Mouse (Mus musculus): ENCODE data around the gene Sv2c.
"Not testable (repeated sequence)": the region's sequence is repeated elsewhere in the genome, so short reads cannot be mapped to it uniquely, and the experiment has no call there.

Sv2c gene

GRCm38 (mm10) chr13:96132401-96132816, at the start of gene Sv2c:
Gene Sv2c, minus strand, starts transcription at chr13:96132577.
- peak; percentile 69 for ATAC-seq (ENCODE audit: low TSS enrichment)

GRCm38 (mm10) chr13:96180671-96181161, 48.3 kb upstream of the Sv2c start:
- no peak for ATAC-seq (ENCODE audit: low TSS enrichment)

GRCm38 (mm10) chr13:96175591-96176212, 43.3 kb upstream of the Sv2c start:
- peak; percentile 95 for ATAC-seq (ENCODE audit: low TSS enrichment)

GRCm38 (mm10) chr13:96173686-96174085, 41.3 kb upstream of the Sv2c start:
- no peak for ATAC-seq (ENCODE audit: low TSS enrichment)

GRCm38 (mm10) chr13:96172290-96172689, 39.9 kb upstream of the Sv2c start:
- ATAC-seq (ENCODE audit: low TSS enrichment): no peak

- peak; percentile 66 for ATAC-seq (ENCODE audit: low TSS enrichment)
These were observed 36.8 kb upstream of the Sv2c start for GRCm38 (mm10) chr13:96168991-96169665.

- peak; percentile 88 for ATAC-seq (ENCODE audit: low TSS enrichment)
These were observed 34.2 kb upstream of the Sv2c start for GRCm38 (mm10) chr13:96166593-96166992.

GRCm38 (mm10) chr13:96133363-96134100, 1.2 kb upstream of the Sv2c start:
- ATAC-seq (ENCODE audit: low TSS enrichment): no peak

- no peak for ATAC-seq (ENCODE audit: low TSS enrichment)
These were observed 456 bp upstream of the Sv2c start for GRCm38 (mm10) chr13:96132833-96133232.

- ATAC-seq (ENCODE audit: low TSS enrichment): no peak
These were observed 466 bp downstream of the Sv2c start for GRCm38 (mm10) chr13:96131911-96132310.

- peak; percentile 77 for ATAC-seq (ENCODE audit: low TSS enrichment)
These were observed 1.3 kb downstream of the Sv2c start for GRCm38 (mm10) chr13:96131050-96131449.

- no peak for ATAC-seq (ENCODE audit: low TSS enrichment)
These were observed 3.3 kb downstream of the Sv2c start for GRCm38 (mm10) chr13:96129081-96129480.

- no peak for ATAC-seq (ENCODE audit: low TSS enrichment)
These were observed 5.7 kb downstream of the Sv2c start for GRCm38 (mm10) chr13:96126669-96127068.

GRCm38 (mm10) chr13:96125011-96125410, 7.4 kb downstream of the Sv2c start:
- ATAC-seq (ENCODE audit: low TSS enrichment): no peak

- no peak for ATAC-seq (ENCODE audit: low TSS enrichment)
These were observed 19.7 kb downstream of the Sv2c start for GRCm38 (mm10) chr13:96112711-96113110.

- no peak for ATAC-seq (ENCODE audit: low TSS enrichment)
These were observed 21.6 kb downstream of the Sv2c start for GRCm38 (mm10) chr13:96110767-96111166.

- ATAC-seq (ENCODE audit: low TSS enrichment): no peak
These were observed 26.0 kb downstream of the Sv2c start for GRCm38 (mm10) chr13:96106367-96106766.

- ATAC-seq (ENCODE audit: low TSS enrichment): no peak
These were observed 41.4 kb downstream of the Sv2c start for GRCm38 (mm10) chr13:96090929-96091328.

GRCm38 (mm10) chr13:96085581-96086302, 46.6 kb downstream of the Sv2c start:
- ATAC-seq (ENCODE audit: low TSS enrichment): no peak

GRCm38 (mm10) chr13:96081754-96082153, 50.6 kb downstream of the Sv2c start, which contains the start of gene Gm17190:
Gene Gm17190, plus strand, starts transcription at chr13:96082054.
- ATAC-seq (ENCODE audit: low TSS enrichment): not testable (repeated sequence)

- not testable (repeated sequence) for ATAC-seq (ENCODE audit: low TSS enrichment)
These were observed 51.1 kb downstream of the Sv2c start, which contains the start of gene Gm20075 for GRCm38 (mm10) chr13:96081276-96081675. Gene Gm20075, minus strand, starts transcription at chr13:96081376.

GRCm38 (mm10) chr13:96073555-96073954, 58.8 kb downstream of the Sv2c start:
- ATAC-seq (ENCODE audit: low TSS enrichment): no peak
